9 mouse cellular contexts compared by ENCODE assay signal in genomic region chr4:131243744-131244387, GRCm38 (mm10).
DNase-seq lines count a peak whose midpoint lies in the region; ATAC-seq and TF ChIP-seq lines count a peak whose summit lies in the region.
"Had no signal": no experiment of that assay in that cellular context is flagged by ENCODE, and none has a peak within 500 bp of the region (broad histone marks: within the 10 kb centered on the region; RNA-seq: fewer than 3 reads in every experiment).

No protein-coding gene starts in this region.

- no peak for TF ChIP-seq CTCF in brain, embryonic 14.5 days (IDR thresholded peaks at IDR 0.05; ENCODE audit: borderline replicate concordance, extremely low read depth, insufficient read depth, insufficient read length)

- peaks cover 8% of the 10 kb centered on the region; the same call in 1 of the 2 replicates for H3K4me1 ChIP-seq in embryonic facial prominence, embryonic 13.5 days
- peaks cover 33 to 36% of the 10 kb centered on the region in 2 experiments for H3K4me1 ChIP-seq in heart, embryonic 14.5 days (ENCODE audit: control insufficient read depth in 2 of 2, insufficient read depth in 2 of 2, low read length in 2 of 2)
- peaks cover 16% of the 10 kb centered on the region for H3K4me1 ChIP-seq in limb, embryonic 10.5 days

- 19% methylated on average over 9 of the region's 9 CpGs for WGBS in embryonic facial prominence, embryonic 13.5 days
- WGBS in heart, embryonic 14.5 days = 9% methylated on average over 9 of the region's 9 CpGs
- WGBS in limb, embryonic 10.5 days = 54% methylated on average over 9 of the region's 9 CpGs

- no peak overlapping the region for H3K27ac ChIP-seq in embryonic facial prominence, embryonic 13.5 days
- H3K27ac ChIP-seq in heart, embryonic 14.5 days (replicated peaks in 1 of 2; ENCODE audit: control insufficient read depth in 1 of 2, insufficient read depth in 1 of 2, low read depth in 2 of 2, low read length in 2 of 2) = peak overlapping the region; percentile 91 to 92
- H3K27ac ChIP-seq in limb, embryonic 10.5 days = peak overlapping the region; percentile 48; the same call in 1 of the 2 replicates

- TF ChIP-seq POLR2A in brain, embryonic 14.5 days (IDR thresholded peaks at IDR 0.05; ENCODE audit: borderline replicate concordance, extremely low read depth, insufficient read depth, insufficient read length, poor library complexity, severe bottlenecking) = no peak

- no peaks in the 10 kb centered on the region; the same call in 1 of the 2 replicates for H3K27me3 ChIP-seq in embryonic facial prominence, embryonic 13.5 days
- H3K27me3 ChIP-seq in heart, embryonic 14.5 days (ENCODE audit: control insufficient read depth, insufficient read depth, low read length) = no peaks in the 10 kb centered on the region; the same call in 1 of the 2 replicates
- H3K27me3 ChIP-seq in limb, embryonic 10.5 days (ENCODE audit: low read depth, poor library complexity, severe bottlenecking) = 0 out of 2 replicates have a peak, but pooled peaks cover 11% of the 10 kb centered on the region

- no peaks in the 10 kb centered on the region for H3K9me3 ChIP-seq in embryonic facial prominence, embryonic 13.5 days
- H3K9me3 ChIP-seq in heart, embryonic 14.5 days (ENCODE audit: control insufficient read depth, low read length) = no peaks in the 10 kb centered on the region
- no peaks in the 10 kb centered on the region for H3K9me3 ChIP-seq in limb, embryonic 10.5 days (replicated peaks)

- 0 out of 2 replicates have a peak overlapping the region, but pooled peaks have one; percentile 17 for H3K9ac ChIP-seq in embryonic facial prominence, embryonic 13.5 days
- no peak overlapping the region; the same call in 1 of the 2 replicates for H3K9ac ChIP-seq in heart, embryonic 14.5 days (ENCODE audit: low read length)

- no peak overlapping the region for H3K4me3 ChIP-seq in embryonic facial prominence, embryonic 13.5 days
- H3K4me3 ChIP-seq in heart, embryonic 14.5 days (ENCODE audit: control insufficient read depth in 1 of 2, insufficient read depth in 1 of 2, low read depth in 1 of 2, low read length in 2 of 2) = no peak overlapping the region
- no peak overlapping the region for H3K4me3 ChIP-seq in limb, embryonic 10.5 days

- no peaks in the 10 kb centered on the region for H3K36me3 ChIP-seq in embryonic facial prominence, embryonic 13.5 days
- H3K36me3 ChIP-seq in heart, embryonic 14.5 days (ENCODE audit: control insufficient read depth, insufficient read depth, low read length) = no peaks in the 10 kb centered on the region
- no peaks in the 10 kb centered on the region for H3K36me3 ChIP-seq in limb, embryonic 10.5 days

- peak; percentile 95 for DNase-seq in brain, embryonic 14.5 days (ENCODE audit: low read depth)
- no peak for DNase-seq in limb, embryonic 10.5 days (ENCODE audit: low spot score)
- DNase-seq in ovary, postnatal 14 days (ENCODE audit: low spot score) = no peak
- no peak for DNase-seq in urinary bladder, postnatal 14 days (ENCODE audit: low spot score)
- DNase-seq: gastrocnemius, postnatal 25 days; right cerebral cortex, postnatal 25 days had no signal

- no peak for ATAC-seq in embryonic facial prominence, embryonic 13.5 days (ENCODE audit: insufficient number of reproducible peaks, insufficient read depth, low FRiP score, low TSS enrichment, low read depth)
- peak; percentile 87 for ATAC-seq in heart, embryonic 14.5 days (ENCODE audit: insufficient number of reproducible peaks, insufficient read depth, low FRiP score, low read depth)
- ATAC-seq in megakaryocyte, adult 5-6 weeks (ENCODE audit: poor library complexity, severe bottlenecking) = no peak

- no peak overlapping the region for H3K4me2 ChIP-seq in embryonic facial prominence, embryonic 13.5 days
- H3K4me2 ChIP-seq in heart, embryonic 14.5 days (ENCODE audit: low read length) = peak overlapping the region; percentile 19; the same call in 1 of the 2 replicates
